Mouse (Mus musculus) heart, embryonic 16.5 days (tissue): ENCODE results near the gene Exosc5. TPM values are rescaled to one million over a fixed set of nuclear protein-coding genes. Genes with fewer than 3 reads are reported as not detected.

Experiments
- ATAC-seq: fragments of 200-750 bp; cut with Nextera tagmentation; replicated peaks from 2 replicates; pipeline ENCODE4 v1.8.0; 2017; ENCODE audit warnings: moderate number of reproducible peaks; ENCODE audit not compliant: insufficient read depth, low FRiP score; ENCODE audit errors: extremely low read depth
- H3K27ac ChIP-seq: fragments of 300-500 bp; sonication (generic); 2 replicates; pipeline ENCODE4 v1.5.1; 2014; ENCODE audit warnings: mild to moderate bottlenecking, low read length, control low read depth, moderate library complexity
- H3K27me3 ChIP-seq: fragments of 300-500 bp; sonication (generic); 2 replicates; pipeline ENCODE4 v1.6.1; 2014; ENCODE audit warnings: low read length, mixed read lengths; ENCODE audit not compliant: control insufficient read depth, insufficient read depth
- H3K36me3 ChIP-seq: fragments of 300-500 bp; sonication (generic); 2 replicates; pipeline ENCODE4 v1.6.1; 2014; ENCODE audit not compliant: control insufficient read depth, insufficient read depth
- H3K4me1 ChIP-seq: fragments of 300-500 bp; sonication (generic); 2 replicates; pipeline ENCODE4 v1.6.1; 2014; ENCODE audit warnings: low read length, mixed read lengths; ENCODE audit not compliant: control insufficient read depth, insufficient read depth
- H3K4me2 ChIP-seq: fragments of 300-500 bp; sonication (generic); 2 replicates; pipeline ENCODE4 v1.6.1; 2014; ENCODE audit warnings: low read depth, mild to moderate bottlenecking, control low read depth, low read length
- H3K4me3 ChIP-seq: fragments of 300-500 bp; sonication (generic); 2 replicates; pipeline ENCODE4 v1.5.1; 2014; ENCODE audit warnings: mild to moderate bottlenecking, control low read depth, low read length
- H3K9ac ChIP-seq: fragments of 300-500 bp; sonication (generic); 2 replicates; pipeline ENCODE4 v1.6.1; 2014; ENCODE audit warnings: low read length, control low read depth
- H3K9me3 ChIP-seq: fragments of 300-500 bp; sonication (generic); replicated peaks from 2 replicates; pipeline ENCODE4 v1.6.1; 2016; ENCODE audit warnings: low read length; ENCODE audit not compliant: control insufficient read depth
- WGBS: fragments of 180-500 bp; shearing (Covaris S2); extraction: QIAGEN DNeasy Blood & Tissue Kit; methylation state at CpG from one replicate; pipeline ENCODE4 v1.1.7; 2014; 5-methylcytosine and 5-hydroxymethylcytosine counted together
- polyA plus RNA-seq: library from polyadenylated mRNA; unstranded; fragments of >200 nt; fragmentation: Nextera tagmentation; extraction: Ambion mirVana; gene quantifications from 2 replicates; pipeline ENCODE4 v1.2.1, GENCODE M21; 2015

The Exosc5 gene
- polyA plus RNA-seq, 1 experiment from 2014 or later = 44.6 TPM

DNA sequence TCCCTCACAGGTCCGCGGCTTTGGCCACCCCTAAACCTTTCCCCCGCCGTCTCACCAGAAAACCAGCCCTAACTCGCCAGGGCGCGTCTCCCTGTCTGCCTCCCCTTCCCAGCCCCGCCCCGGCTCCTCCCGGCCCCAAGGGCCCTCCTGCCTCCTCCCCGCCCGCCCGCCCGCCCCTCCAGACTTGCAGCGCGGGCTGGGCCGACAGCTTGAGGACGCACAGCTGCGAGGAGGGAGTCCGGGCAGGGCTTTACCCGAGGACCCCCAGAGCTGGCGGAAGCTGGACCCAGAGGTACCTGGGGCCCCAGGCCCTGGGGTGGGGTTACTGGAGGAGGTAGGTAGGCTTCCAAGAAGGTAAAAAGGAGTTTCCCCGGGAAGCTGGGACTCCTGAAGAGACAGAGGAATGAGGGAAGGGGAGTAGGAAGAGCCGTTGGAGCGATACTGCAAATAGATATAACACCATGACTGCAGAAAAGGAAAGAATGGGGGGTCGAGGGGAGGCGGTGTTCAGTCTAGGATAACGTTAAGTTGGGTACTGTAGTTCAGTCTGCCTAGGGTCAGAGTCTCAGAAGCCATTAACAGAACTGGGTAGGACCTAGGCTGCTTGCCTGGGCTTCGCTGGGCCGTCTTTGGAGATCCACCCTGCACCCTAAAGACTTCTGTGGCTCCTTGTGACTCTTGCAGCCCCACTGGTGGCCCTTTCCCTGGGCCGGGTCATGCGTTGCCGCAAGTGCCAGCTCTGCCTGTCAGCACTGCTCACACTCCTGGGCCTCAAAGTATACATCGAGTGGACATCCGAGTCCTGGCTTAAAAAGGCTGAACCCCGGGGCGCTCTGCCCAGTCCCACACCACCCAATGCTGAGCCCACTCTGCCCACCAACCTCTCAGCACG lies 31.3 kb upstream of the Exosc5 start:
- H3K4me2 ChIP-seq = peak overlapping the region; percentile 67
- peak overlapping the region; percentile 77 for H3K27ac ChIP-seq
- peak; percentile 76 for ATAC-seq
- H3K27me3 ChIP-seq = no peaks in the 10 kb centered on the region
- no peaks in the 10 kb centered on the region for H3K9me3 ChIP-seq
- peak overlapping the region; percentile 52 for H3K4me3 ChIP-seq
- WGBS = 14% methylated on average over 38 of the region's 38 CpGs
- peaks cover 13% of the 10 kb centered on the region for H3K36me3 ChIP-seq
- peaks cover 23% of the 10 kb centered on the region for H3K4me1 ChIP-seq
- peak overlapping the region; percentile 70 for H3K9ac ChIP-seq

DNA sequence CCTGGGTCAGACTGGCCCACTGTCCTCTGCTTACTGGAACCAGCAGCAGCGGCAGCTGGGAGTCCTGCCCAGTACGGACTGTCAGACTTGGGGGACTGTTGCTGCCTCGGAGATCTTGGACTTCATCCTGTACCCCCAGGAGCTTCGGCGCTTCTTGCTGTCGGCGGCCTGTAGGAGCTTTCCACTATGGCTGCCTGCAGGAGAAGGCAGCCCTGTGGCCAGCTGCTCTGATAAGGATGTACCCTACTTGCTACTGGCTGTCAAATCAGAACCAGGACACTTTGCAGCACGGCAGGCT lies 30.7 kb upstream of the Exosc5 start:
- ATAC-seq = no peak
- peak overlapping the region; percentile 52 for H3K4me3 ChIP-seq
- H3K9ac ChIP-seq = peak overlapping the region; percentile 70
- no peaks in the 10 kb centered on the region for H3K27me3 ChIP-seq
- H3K27ac ChIP-seq = no peak overlapping the region
- peaks cover 23% of the 10 kb centered on the region for H3K4me1 ChIP-seq
- peaks cover 9% of the 10 kb centered on the region for H3K36me3 ChIP-seq
- H3K9me3 ChIP-seq = no peaks in the 10 kb centered on the region
- 40% methylated on average over 8 of the region's 8 CpGs for WGBS
- H3K4me2 ChIP-seq = peak overlapping the region; percentile 67

DNA sequence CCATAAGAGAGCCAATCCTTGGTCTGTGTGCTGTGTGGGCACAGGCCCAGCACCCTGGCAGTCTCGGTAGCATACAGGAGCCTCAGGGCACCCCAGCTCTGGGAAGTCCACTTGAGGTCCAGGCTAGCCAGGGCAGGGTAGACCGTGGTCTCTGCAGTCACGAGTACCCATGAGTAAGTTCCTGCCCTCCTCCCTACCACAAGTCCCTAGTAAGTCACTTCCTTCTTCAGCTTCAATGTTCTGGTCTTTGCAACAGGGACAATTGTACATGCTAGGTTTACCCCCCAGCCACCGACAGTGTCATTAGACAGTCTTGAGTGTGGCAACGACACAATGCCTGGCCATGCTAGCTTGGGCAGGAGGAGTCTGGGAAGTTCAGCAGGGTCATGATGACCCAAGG lies 26.3 kb upstream of the Exosc5 start:
- H3K4me1 ChIP-seq = peaks cover 11% of the 10 kb centered on the region
- H3K27me3 ChIP-seq = no peaks in the 10 kb centered on the region
- no peaks in the 10 kb centered on the region for H3K9me3 ChIP-seq
- ATAC-seq = no peak
- H3K9ac ChIP-seq = no peak overlapping the region
- no peak overlapping the region for H3K27ac ChIP-seq
- WGBS = 70% methylated on average over 5 of the region's 5 CpGs
- H3K4me2 ChIP-seq = no peak overlapping the region
- no peak overlapping the region for H3K4me3 ChIP-seq
- H3K36me3 ChIP-seq = peaks cover 2% of the 10 kb centered on the region; the same call in 1 of the 2 replicates

DNA sequence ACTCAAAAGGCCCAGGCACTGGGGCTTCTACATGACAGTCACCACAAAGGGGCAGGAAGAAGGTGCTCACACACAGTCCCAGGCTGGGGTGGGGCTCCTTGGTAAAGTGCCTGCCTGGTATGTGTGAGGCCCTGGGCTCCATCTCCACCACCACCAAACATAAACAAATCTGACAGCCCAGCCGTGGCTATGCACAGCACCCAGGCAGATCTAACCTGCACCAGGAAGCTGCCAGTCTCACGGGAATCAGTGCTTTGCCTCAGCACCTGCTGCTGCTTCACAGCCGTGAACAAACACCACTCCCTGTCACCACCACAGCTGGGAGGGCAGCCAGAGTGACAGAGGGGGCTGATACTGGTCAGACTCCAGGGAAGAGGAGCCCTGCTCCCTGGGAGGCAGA lies 22.6 kb upstream of the Exosc5 start:
- Histone ChIP-seq H3K9me3 (no peaks in the 10 kb centered on the region), H3K36me3 (peaks cover 6% of the 10 kb centered on the region; the same call in 1 of the 2 replicates), H3K4me3 (no peak overlapping the region), H3K27ac (no peak overlapping the region), H3K27me3 (no peaks in the 10 kb centered on the region), H3K9ac (no peak overlapping the region), H3K4me2 (no peak overlapping the region), H3K4me1 (0 out of 2 replicates have a peak, but pooled peaks cover 4% of the 10 kb centered on the region)
- 23% methylated on average over 3 of the region's 3 CpGs for WGBS
- no peak for ATAC-seq

DNA sequence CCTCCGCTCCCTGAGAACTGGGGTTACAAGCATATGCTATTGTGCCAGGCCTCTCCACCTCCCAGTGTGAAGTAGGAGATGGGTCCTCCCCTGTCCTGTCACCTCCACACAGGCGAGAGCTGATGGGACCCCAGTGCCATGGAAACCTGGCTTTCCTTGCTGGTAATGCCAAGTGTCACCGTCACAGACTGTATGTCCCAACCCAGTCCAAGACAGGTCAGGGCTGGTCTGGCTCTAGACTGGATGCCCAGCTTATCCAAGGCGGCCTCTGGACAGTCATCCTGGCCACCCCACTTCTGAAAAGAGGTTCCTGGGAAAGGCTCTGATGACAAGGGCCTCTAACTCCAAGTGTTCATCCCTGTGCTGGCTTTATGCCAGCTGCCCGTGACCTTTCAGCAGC lies 21.9 kb upstream of the Exosc5 start:
- Histone ChIP-seq H3K4me2 (no peak overlapping the region), H3K27ac (no peak overlapping the region), H3K4me1 (0 out of 2 replicates have a peak, but pooled peaks cover 4% of the 10 kb centered on the region), H3K9me3 (no peaks in the 10 kb centered on the region), H3K36me3 (peaks cover 4% of the 10 kb centered on the region; the same call in 1 of the 2 replicates), H3K27me3 (no peaks in the 10 kb centered on the region), H3K4me3 (no peak overlapping the region), H3K9ac (no peak overlapping the region)
- ATAC-seq = no peak
- WGBS = 79% methylated on average over 5 of the region's 5 CpGs

DNA sequence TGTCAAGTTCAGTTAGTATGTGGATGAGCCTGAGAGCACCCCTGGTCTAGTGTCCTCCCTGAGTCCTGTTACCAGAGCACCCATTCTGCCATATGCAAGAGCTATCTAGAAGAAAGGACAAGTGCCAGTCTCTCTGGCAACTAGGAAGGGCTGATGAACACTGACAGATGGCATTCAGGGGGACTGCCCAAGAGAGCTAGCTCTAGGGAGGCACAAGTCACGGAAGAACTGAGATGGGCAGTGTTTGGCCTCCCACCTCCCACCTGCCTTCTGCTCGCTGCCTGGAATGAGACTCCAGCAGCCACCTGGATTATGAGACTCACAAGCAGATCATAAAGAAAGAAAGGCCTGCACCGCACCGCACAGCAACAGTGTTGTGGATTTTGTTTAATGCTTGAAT lies 19.2 kb upstream of the Exosc5 start:
- H3K4me1 ChIP-seq = peaks cover 7% of the 10 kb centered on the region; the same call in 1 of the 2 replicates
- H3K27ac ChIP-seq = no peak overlapping the region
- WGBS = 94% methylated on average over 4 of the region's 4 CpGs
- no peaks in the 10 kb centered on the region for H3K9me3 ChIP-seq
- H3K9ac ChIP-seq = no peak overlapping the region
- H3K36me3 ChIP-seq = peaks cover 4% of the 10 kb centered on the region; the same call in 1 of the 2 replicates
- no peaks in the 10 kb centered on the region for H3K27me3 ChIP-seq
- H3K4me3 ChIP-seq = no peak overlapping the region
- no peak overlapping the region for H3K4me2 ChIP-seq
- ATAC-seq = no peak

- H3K9ac ChIP-seq = no peak overlapping the region
- 0 out of 2 replicates have a peak, but pooled peaks have one; percentile 15 for ATAC-seq
- H3K4me2 ChIP-seq = no peak overlapping the region
Observed at GRCm38 (mm10) chr7:25644136-25644535, 14.8 kb upstream of the Exosc5 start.

GRCm38 (mm10) chr7:25644631-25645030 lies 14.3 kb upstream of the Exosc5 start:
- Histone ChIP-seq H3K9ac (no peak overlapping the region), H3K36me3 (peaks cover 4% of the 10 kb centered on the region; the same call in 1 of the 2 replicates), H3K27ac (no peak overlapping the region), H3K4me1 (peaks cover 3% of the 10 kb centered on the region; the same call in 1 of the 2 replicates), H3K27me3 (no peaks in the 10 kb centered on the region), H3K9me3 (no peaks in the 10 kb centered on the region), H3K4me2 (no peak overlapping the region), H3K4me3 (no peak overlapping the region)
- WGBS = 68% methylated on average over 4 of the region's 4 CpGs
- ATAC-seq = no peak

More at GRCm38 (mm10) chr7:25644136-25644535, 14.8 kb upstream of the Exosc5 start:
- Histone ChIP-seq H3K27me3 (no peaks in the 10 kb centered on the region), H3K9me3 (no peaks in the 10 kb centered on the region), H3K4me1 (peaks cover 3% of the 10 kb centered on the region; the same call in 1 of the 2 replicates), H3K4me3 (no peak overlapping the region), H3K27ac (no peak overlapping the region), H3K36me3 (peaks cover 4% of the 10 kb centered on the region; the same call in 1 of the 2 replicates)
- WGBS = 50% methylated on average over 10 of the region's 10 CpGs

DNA sequence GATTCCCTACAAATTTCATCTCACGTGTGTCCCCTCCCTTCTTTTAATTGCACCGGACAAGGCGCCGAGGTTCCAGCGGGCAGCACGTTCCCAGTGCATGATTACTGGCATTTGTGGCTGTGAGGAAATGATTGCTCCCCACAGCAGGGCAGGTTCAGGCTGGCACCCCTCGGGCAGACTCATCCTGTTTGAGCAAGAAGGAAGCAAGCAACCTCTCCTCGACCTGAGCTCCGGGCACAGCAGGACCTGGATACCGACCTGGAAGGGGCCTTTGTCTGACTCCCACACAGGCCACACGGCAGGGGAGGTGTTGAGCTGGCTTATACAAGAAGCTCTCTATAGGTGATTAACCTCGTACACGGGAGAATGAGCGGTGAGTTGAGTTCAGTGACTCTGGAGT lies 13.9 kb upstream of the Exosc5 start:
- ATAC-seq = no peak
- WGBS = 64% methylated on average over 14 of the region's 14 CpGs
- no peaks in the 10 kb centered on the region for H3K27me3 ChIP-seq

More for the DNA sequence above, 13.9 kb upstream of the Exosc5 start:
- H3K27ac ChIP-seq = no peak overlapping the region
- no peak overlapping the region for H3K9ac ChIP-seq
- H3K4me2 ChIP-seq = no peak overlapping the region
- peaks cover 3% of the 10 kb centered on the region; the same call in 1 of the 2 replicates for H3K4me1 ChIP-seq
- peaks cover 4% of the 10 kb centered on the region; the same call in 1 of the 2 replicates for H3K36me3 ChIP-seq
- H3K4me3 ChIP-seq = no peak overlapping the region
- no peaks in the 10 kb centered on the region for H3K9me3 ChIP-seq
